Mouse (Mus musculus): ENCODE measurements around the gene Zfp94. TPM values are rescaled to one million over a fixed set of nuclear protein-coding genes. Genes with fewer than 3 reads are reported as not detected.

Zfp94 gene
- polyA plus RNA-seq, 1 experiment from 2014 or later = 25.9 TPM

Small RNAs within 50 kb of the gene (microRNA-seq; reads per million reads assigned to microRNA genes)
- gene Gm27592 = not detected

Other genes with a start within 250 kb of the Zfp94 start
- gene Zfp180, start 234.7 kb downstream of the Zfp94 start, polyA plus RNA-seq (2015; fragmentation: Nextera tagmentation; extraction: Ambion mirVana) = 44.0 and 46.7 TPM in 2 replicates
- gene Zfp112, start 204.4 kb downstream of the Zfp94 start, polyA plus RNA-seq (2015; fragmentation: Nextera tagmentation; extraction: Ambion mirVana) = 10.5 and 12.7 TPM in 2 replicates
- 26.9 and 31.5 TPM in 2 replicates for gene Zfp235, start 182.5 kb downstream of the Zfp94 start, polyA plus RNA-seq (2015; fragmentation: Nextera tagmentation; extraction: Ambion mirVana)
- gene Zfp114, start 141.6 kb downstream of the Zfp94 start, polyA plus RNA-seq (2015; fragmentation: Nextera tagmentation; extraction: Ambion mirVana) = 10.0 and 10.7 TPM in 2 replicates
- 7.2 and 7.4 TPM in 2 replicates for gene Zfp111, start 105.2 kb downstream of the Zfp94 start, polyA plus RNA-seq (2015; fragmentation: Nextera tagmentation; extraction: Ambion mirVana)
- 5.5 and 6.2 TPM in 2 replicates for gene Zfp109, start 79.1 kb downstream of the Zfp94 start, polyA plus RNA-seq (2015; fragmentation: Nextera tagmentation; extraction: Ambion mirVana)
- 5.7 and 6.3 TPM in 2 replicates for gene Zfp108, start 61.9 kb downstream of the Zfp94 start, polyA plus RNA-seq (2015; fragmentation: Nextera tagmentation; extraction: Ambion mirVana)
- 11.7 and 12.8 TPM in 2 replicates for gene Zfp93, start 46.2 kb downstream of the Zfp94 start, polyA plus RNA-seq (2015; fragmentation: Nextera tagmentation; extraction: Ambion mirVana)
- gene Zfp61, start 15.4 kb downstream of the Zfp94 start, polyA plus RNA-seq (2015; fragmentation: Nextera tagmentation; extraction: Ambion mirVana) = 56.0 and 56.3 TPM in 2 replicates
- not detected in 2 replicates for gene Tescl, start 17.3 kb upstream of the Zfp94 start, polyA plus RNA-seq (2015; fragmentation: Nextera tagmentation; extraction: Ambion mirVana)
- gene Lypd5, start 32.5 kb upstream of the Zfp94 start, polyA plus RNA-seq (2015; fragmentation: Nextera tagmentation; extraction: Ambion mirVana) = not detected in 2 replicates
- 0.63 and 0.80 TPM in 2 replicates for gene Kcnn4, start 53.6 kb upstream of the Zfp94 start, polyA plus RNA-seq (2015; fragmentation: Nextera tagmentation; extraction: Ambion mirVana)
- gene Smg9, start 83.0 kb upstream of the Zfp94 start, polyA plus RNA-seq (2015; fragmentation: Nextera tagmentation; extraction: Ambion mirVana) = 30.3 and 35.2 TPM in 2 replicates
- not detected in 2 replicates for gene Irgc1, start 135.6 kb upstream of the Zfp94 start, polyA plus RNA-seq (2015; fragmentation: Nextera tagmentation; extraction: Ambion mirVana)
- gene Plaur, start 145.8 kb upstream of the Zfp94 start, polyA plus RNA-seq (2015; fragmentation: Nextera tagmentation; extraction: Ambion mirVana) = 2.1 and 2.3 TPM in 2 replicates
- 67.8 and 86.8 TPM in 2 replicates for gene Cadm4, start 165.4 kb upstream of the Zfp94 start, polyA plus RNA-seq (2015; fragmentation: Nextera tagmentation; extraction: Ambion mirVana)
- 267 and 282 TPM in 2 replicates for gene Zfp428, start 190.3 kb upstream of the Zfp94 start, polyA plus RNA-seq (2015; fragmentation: Nextera tagmentation; extraction: Ambion mirVana)
- 1.2 and 1.9 TPM in 2 replicates for gene AC161166.1, start 195.8 kb upstream of the Zfp94 start, polyA plus RNA-seq (2015; fragmentation: Nextera tagmentation; extraction: Ambion mirVana)
- 26.4 and 26.5 TPM in 2 replicates for gene Irgq, start 214.0 kb upstream of the Zfp94 start, polyA plus RNA-seq (2015; fragmentation: Nextera tagmentation; extraction: Ambion mirVana)
- not detected in 2 replicates for gene Pinlyp, start 229.5 kb upstream of the Zfp94 start, polyA plus RNA-seq (2015; fragmentation: Nextera tagmentation; extraction: Ambion mirVana)
- 79.8 and 80.2 TPM in 2 replicates for gene Xrcc1, start 229.6 kb upstream of the Zfp94 start, polyA plus RNA-seq (2015; fragmentation: Nextera tagmentation; extraction: Ambion mirVana)

Data from forebrain, embryonic 16.5 days (tissue).